Mouse (Mus musculus) hindbrain, embryonic 16.5 days (tissue): ENCODE results near the gene Bhlhb9. TPM values are rescaled to one million over a fixed set of nuclear protein-coding genes. Genes with fewer than 3 reads are reported as not detected.

ENCODE experiments used
- microRNA counts: library from miRNA; unstranded; fragments of <30 nt; microRNA quantifications from one replicate; lab custom pipeline; 2016
- microRNA-seq: library from miRNA; unstranded; fragments of <30 nt; microRNA quantifications from one replicate; pipeline ENCODE4, GENCODE M21; 2017
- polyA plus RNA-seq: library from polyadenylated mRNA; unstranded; fragments of >200 nt; fragmentation: Nextera tagmentation; extraction: Ambion mirVana; gene quantifications from 2 replicates; pipeline ENCODE4 v1.2.1, GENCODE M21; 2015

The Bhlhb9 gene
- polyA plus RNA-seq, 1 experiment from 2014 or later, result 120 TPM

MicroRNAs encoded within 50 kb of the gene (microRNA counts, 519-probe panel; counts per million panel counts)
- microRNA mmu-miR-1970 (lab: Ali Mortazavi, UCI), result not detected

Small RNAs within 50 kb of the gene (microRNA-seq; reads per million reads assigned to microRNA genes)
- gene Mir1970, result not detected

Other genes with a start within 250 kb of the Bhlhb9 start
- gene Nxf7, start 198.8 kb upstream of the Bhlhb9 start, polyA plus RNA-seq, result 0.19 TPM in 1 of 2 replicates, not detected in the other
- not detected in 2 replicates for gene Prame, start 169.9 kb upstream of the Bhlhb9 start, polyA plus RNA-seq
- gene Tcp11x2, start 103.8 kb upstream of the Bhlhb9 start, polyA plus RNA-seq, result not detected in 2 replicates
- gene Tmsb15a, start 72.3 kb upstream of the Bhlhb9 start, polyA plus RNA-seq, result not detected in 2 replicates
- gene Armcx5, start 54.9 kb upstream of the Bhlhb9 start, polyA plus RNA-seq, result 12.0 and 13.2 TPM in 2 replicates
- 236 and 260 TPM in 2 replicates for gene Gprasp1, start 54.9 kb upstream of the Bhlhb9 start, polyA plus RNA-seq
- gene Gprasp2, start 41.4 kb downstream of the Bhlhb9 start, polyA plus RNA-seq, result 238 and 242 TPM in 2 replicates
- 271 and 305 TPM in 2 replicates for gene Arxes2, start 196.2 kb downstream of the Bhlhb9 start, polyA plus RNA-seq
- gene Arxes1, start 235.8 kb downstream of the Bhlhb9 start, polyA plus RNA-seq, result 148 and 179 TPM in 2 replicates